Mouse (Mus musculus) heart, adult 8-10 months (tissue): ENCODE results near the gene Osgin1. TPM values are rescaled to one million over a fixed set of nuclear protein-coding genes. Genes with fewer than 3 reads are reported as not detected.

Experiments used
- DNase-seq: peaks from one replicate; pipeline ENCODE4 v3.0.0; 2022; ENCODE audit warnings: low spot score
- total RNA-seq, 4 experiments: library from RNA; stranded (reverse); gene quantifications; 2 replicates each; pipeline ENCODE4 v1.2.4; 2022

Osgin1 gene
- 1 to 10 TPM; 3.4 to 7.6 (median 5.8) TPM for total RNA-seq

GRCm38 (mm10) chr8:119433582-119434174 lies at the start of gene Osgin1:
Gene Osgin1, plus strand, starts transcription at chr8:119434124.
- DNase-seq = no peak

- DNase-seq = peak; percentile 64
Measured at GRCm38 (mm10) chr8:119384478-119384877, 49.4 kb upstream of the Osgin1 start.

GRCm38 (mm10) chr8:119385854-119386253 lies 48.1 kb upstream of the Osgin1 start:
- DNase-seq = no peak

GRCm38 (mm10) chr8:119386988-119387387 lies 46.9 kb upstream of the Osgin1 start:
- no peak for DNase-seq

GRCm38 (mm10) chr8:119394097-119394496 lies 39.8 kb upstream of the Osgin1 start:
- no peak for DNase-seq

GRCm38 (mm10) chr8:119394524-119395026 lies 39.3 kb upstream of the Osgin1 start, which contains the start of gene Mlycd:
Gene Mlycd, plus strand, starts transcription at chr8:119394878.
- DNase-seq = peak; percentile 91

GRCm38 (mm10) chr8:119395072-119395950 lies 38.6 kb upstream of the Osgin1 start:
- no peak for DNase-seq

- DNase-seq = no peak
Measured at GRCm38 (mm10) chr8:119398558-119398957, 35.4 kb upstream of the Osgin1 start.

- peak; percentile 72 for DNase-seq
Measured at GRCm38 (mm10) chr8:119399255-119399654, 34.7 kb upstream of the Osgin1 start.

GRCm38 (mm10) chr8:119400122-119400671 lies 33.7 kb upstream of the Osgin1 start:
- no peak for DNase-seq

- DNase-seq = no peak
Measured at GRCm38 (mm10) chr8:119400904-119401303, 33.0 kb upstream of the Osgin1 start.

- DNase-seq = no peak
Measured at GRCm38 (mm10) chr8:119403912-119404311, 30.0 kb upstream of the Osgin1 start.

- no peak for DNase-seq
Measured at GRCm38 (mm10) chr8:119404648-119405047, 29.3 kb upstream of the Osgin1 start.

- no peak for DNase-seq
Measured at GRCm38 (mm10) chr8:119408311-119408710, 25.6 kb upstream of the Osgin1 start.

GRCm38 (mm10) chr8:119412037-119412734 lies 21.7 kb upstream of the Osgin1 start:
- no peak for DNase-seq

- peak; percentile 71 for DNase-seq
Measured at GRCm38 (mm10) chr8:119412735-119413498, 21.0 kb upstream of the Osgin1 start.

- DNase-seq = no peak
Measured at GRCm38 (mm10) chr8:119413605-119414004, 20.3 kb upstream of the Osgin1 start.

GRCm38 (mm10) chr8:119420318-119420717 lies 13.6 kb upstream of the Osgin1 start:
- DNase-seq = no peak

- DNase-seq = no peak
Measured at GRCm38 (mm10) chr8:119421603-119422122, 12.3 kb upstream of the Osgin1 start.

- no peak for DNase-seq
Measured at GRCm38 (mm10) chr8:119422123-119422711, 11.7 kb upstream of the Osgin1 start.
